Mouse (Mus musculus): ENCODE data around the gene Poc1a.
A peak's percentile ranks its signal among the peaks of the same experiment; 100 is the strongest.

Gene Poc1a

DNA sequence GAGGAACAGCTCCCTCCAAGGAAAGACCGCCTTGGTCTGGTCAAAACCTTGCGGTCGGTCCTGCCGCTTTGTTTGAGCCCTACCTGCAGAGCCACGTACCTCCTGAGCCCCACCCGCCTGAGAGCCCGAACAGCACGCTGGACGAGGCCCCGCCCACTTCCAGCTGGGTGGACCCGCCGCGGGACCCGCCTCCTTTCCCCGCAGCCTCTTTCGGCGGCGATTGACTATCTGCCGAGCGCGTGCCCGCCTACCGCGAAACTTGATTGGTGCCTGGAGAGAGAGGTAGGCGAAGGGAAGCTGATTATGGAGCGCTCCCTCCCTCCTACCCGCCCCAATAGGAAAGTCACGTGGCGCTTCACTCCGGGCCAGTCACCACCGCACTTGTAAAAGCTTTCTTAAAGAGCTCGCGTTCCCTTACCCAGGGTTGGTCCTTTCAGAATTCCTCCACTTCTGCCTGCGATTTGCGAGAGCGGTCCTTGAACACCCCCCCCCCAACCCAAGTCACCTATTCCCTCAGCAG, 86.8 kb downstream of the Poc1a start:
- peak; percentile 76 for ATAC-seq (ENCODE audit: low TSS enrichment)

DNA sequence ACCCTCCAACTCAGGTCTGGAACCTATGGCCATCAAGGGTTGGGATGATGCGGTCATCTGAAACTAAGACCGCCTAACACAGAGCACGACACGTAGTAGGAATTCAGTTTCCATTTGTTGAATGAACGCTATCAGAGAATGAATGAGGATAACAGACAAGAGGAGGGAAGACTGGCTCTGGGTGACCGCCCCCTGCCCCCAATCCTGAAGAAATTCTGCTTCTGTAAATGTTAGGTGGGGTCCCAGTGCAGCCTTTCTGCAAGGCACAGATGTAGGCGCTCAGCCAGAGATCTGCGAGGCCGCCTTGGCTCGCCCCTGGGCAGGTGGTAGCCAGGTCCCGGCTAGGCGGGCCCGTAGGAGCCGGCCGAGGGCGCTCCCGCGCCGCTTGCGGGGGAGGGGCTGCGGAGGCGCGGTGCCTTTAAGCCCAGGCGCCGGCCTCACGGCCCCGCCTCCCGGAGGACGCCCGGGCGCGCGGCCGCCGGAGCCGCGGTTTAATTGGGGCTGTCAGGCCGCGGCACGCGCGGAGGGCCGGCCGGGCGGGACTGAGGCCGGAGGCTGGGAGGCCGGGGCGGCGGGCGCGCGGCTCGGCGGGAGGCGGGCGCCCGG, 87.4 kb downstream of the Poc1a start, which contains the start of gene Dusp7:
TSS of gene Dusp7 (plus strand) at position 521 of the 606 bp plus-strand sequence.
- ATAC-seq (ENCODE audit: low TSS enrichment): peak; percentile 21

DNA sequence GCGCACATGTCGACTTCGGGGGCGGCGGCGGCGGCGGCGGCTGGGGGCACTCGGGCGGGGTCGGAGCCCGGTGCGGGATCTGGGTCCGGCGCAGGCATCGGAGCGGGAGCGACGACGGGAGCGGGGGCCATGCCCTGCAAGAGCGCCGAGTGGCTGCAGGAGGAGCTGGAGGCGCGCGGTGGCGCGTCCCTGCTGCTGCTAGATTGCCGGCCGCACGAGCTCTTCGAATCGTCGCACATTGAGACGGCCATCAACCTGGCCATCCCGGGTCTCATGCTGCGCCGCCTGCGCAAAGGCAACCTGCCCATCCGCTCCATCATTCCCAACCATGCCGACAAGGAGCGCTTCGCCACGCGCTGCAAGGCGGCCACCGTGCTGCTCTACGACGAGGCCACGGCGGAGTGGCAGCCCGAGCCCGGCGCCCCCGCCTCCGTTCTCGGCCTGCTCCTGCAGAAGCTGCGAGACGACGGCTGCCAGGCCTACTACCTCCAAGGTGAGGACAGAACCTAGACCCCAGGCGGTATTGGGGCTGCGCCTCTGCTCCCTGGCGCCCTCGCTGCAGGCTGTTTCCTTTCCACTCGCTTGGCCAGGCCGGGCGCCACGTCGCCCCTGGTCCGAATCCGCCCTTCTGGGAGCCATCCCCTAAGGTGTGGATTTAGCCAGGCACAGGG, 88.1 kb downstream of the Poc1a start:
- ATAC-seq (ENCODE audit: low TSS enrichment): 0 out of 2 replicates have a peak, but pooled peaks have one; percentile 2

DNA sequence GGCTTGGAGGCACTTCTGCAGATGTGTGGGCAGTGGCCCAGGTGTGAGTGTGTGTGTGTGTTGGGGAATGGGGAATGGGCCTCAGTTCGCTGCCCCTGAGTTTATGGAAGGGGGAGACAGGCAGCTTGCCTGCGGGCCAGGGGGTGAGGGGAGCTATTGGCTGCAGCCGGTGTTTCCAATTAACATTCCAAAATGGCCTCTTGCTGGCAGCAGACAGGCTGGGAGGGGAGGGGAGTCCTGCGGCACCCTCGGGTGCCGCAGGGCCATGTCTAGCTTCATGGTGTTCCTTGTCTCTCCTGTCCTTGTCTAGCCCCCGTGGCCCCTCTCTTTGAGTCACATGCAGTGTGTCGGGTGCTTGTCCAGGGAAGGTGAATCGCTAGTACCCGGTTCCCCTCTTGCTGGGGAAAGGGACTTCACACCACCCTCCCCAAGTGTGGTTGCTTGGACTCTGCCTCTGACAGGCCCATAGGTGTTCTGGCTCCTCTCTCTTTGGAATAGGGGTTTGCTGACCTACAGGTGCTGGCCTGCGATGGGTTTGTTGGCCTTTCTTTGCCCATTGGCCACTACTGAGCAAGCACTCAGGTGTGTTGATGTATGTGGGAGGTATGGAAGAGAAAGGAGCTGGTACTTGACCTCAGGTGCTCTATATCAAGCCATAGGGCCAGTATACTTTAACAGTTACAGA, 89.1 kb downstream of the Poc1a start:
- ATAC-seq (ENCODE audit: low TSS enrichment): no peak

DNA sequence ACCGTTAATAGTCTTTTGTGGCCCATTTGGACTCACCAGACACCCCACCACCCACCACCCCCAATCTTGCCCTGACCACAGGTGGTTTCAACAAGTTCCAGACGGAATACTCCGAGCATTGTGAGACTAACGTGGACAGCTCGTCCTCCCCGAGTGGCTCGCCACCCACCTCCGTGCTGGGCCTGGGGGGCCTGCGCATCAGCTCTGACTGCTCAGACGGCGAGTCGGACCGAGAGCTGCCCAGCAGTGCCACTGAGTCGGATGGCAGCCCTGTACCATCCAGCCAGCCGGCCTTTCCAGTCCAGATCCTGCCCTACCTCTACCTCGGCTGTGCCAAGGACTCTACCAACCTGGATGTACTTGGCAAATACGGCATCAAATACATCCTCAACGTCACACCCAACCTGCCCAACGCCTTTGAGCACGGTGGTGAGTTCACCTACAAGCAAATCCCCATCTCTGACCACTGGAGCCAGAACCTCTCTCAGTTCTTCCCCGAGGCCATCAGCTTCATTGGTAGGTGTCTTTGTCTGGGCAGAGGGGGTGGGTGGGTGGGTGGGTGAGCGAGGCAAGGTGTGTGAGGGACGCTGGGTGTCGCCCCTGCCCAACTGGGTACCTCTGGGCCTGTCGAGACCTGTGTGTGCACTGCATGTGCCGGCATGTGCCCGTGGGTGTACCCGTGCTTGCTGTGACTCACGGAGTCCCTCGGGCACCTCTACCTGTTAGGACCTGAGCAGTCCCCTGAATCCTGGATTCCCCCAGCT, 89.9 kb downstream of the Poc1a start:
- no peak for ATAC-seq (ENCODE audit: low TSS enrichment)

DNA sequence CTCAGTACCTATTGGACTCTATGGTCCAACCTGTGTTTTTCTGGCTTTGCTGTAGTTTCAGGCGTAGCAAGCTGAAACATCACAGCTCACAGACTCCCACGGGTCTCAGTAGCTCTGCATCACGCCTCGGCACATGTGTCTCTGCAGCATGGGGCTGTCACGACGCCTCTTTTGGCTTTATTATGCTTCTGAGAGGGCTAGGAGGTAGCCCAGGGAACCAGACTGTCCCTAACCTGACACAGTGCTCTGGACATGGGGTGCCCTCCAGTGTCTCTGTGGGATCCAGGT, 90.5 kb downstream of the Poc1a start:
- peak; percentile 32; the same call in 1 of the 2 replicates for ATAC-seq (ENCODE audit: low TSS enrichment)

DNA sequence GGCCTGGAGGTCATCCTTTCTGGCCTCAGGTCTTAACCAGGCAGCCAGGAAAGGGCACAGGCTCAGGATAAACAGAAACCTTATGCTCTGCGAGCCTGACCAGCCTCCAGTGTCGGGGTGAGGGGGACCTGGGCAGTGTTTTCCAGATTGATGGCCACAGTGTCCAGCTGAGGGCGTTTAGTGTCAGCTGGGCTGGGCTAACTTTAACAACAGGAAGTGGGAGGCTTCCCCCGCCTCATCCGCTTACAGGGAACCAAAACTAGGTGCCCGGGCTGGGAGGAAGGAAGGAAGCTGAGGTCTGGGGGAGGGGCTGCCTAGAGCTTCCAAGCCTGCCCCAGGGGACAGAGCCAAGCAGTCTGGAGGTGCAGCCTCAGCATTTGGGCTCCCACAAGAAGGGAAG, 90.9 kb downstream of the Poc1a start:
- ATAC-seq (ENCODE audit: low TSS enrichment): peak; percentile 5; the same call in 1 of the 2 replicates

DNA sequence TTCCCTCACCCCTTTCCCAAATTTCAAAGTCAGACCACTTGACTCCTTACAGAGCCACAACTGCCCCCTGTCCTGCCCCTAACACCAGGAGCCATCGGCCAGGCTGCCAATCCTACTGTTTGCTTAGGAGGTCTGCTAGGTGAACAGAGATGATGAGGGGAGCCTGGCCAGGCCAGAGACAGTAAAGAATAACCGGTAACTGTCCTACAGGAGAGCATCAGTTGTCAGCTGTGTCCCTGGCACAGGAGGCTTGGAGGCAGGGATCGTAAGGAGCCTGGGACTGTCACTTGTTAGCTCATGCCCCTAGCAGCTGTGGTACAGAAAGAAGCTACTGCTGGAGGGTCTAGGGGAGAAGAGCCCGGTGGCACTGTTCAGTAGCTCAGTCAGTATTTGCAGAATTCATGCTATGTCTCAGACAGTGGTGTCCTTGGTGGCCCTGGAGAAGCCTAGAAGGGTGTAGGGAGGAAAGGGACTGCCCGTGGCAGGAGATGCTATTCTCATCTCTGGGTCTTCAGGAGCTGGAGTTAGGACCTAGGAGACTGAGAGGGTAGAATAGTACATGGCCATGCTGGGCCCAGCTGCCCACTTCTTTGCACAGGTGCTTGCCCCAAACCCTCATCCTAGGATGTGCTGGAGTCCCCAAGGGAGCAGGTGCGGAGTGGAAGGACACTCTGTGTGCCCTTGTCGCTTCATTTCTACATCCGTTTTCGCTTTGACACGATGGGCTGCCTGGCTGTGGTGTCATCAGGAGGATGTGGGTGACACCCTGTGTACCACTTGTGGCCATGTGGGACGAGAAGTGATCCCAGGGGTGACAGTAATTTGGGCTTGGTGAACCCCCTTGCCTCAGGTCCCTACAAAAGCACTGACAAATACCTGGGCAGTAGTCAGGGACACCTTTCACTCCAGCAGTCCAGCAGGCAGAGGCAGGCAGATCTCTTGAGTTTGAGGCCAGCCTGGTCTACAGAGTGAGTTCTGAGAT, 91.9 kb downstream of the Poc1a start:
- no peak for ATAC-seq (ENCODE audit: low TSS enrichment)

DNA sequence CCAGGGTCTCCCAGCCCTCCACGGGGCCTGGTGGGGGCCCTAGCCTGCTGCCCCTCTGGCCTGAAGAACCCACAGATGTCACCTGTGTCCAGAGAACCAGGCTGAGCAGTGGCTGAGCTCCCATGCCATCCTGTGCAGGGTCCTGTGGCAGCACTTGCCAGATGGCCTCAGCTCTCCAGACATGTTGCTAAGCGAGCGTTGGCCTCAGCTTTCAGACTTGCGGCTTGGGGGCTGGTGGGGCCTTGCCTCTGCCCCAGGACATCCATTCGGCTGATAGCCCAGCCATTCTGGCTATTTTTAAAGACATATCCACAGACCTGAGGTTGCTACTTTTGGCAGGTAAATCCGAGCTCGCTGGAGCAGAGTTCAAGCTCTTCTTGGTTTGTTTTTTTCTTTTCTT, 93.1 kb downstream of the Poc1a start:
- ATAC-seq (ENCODE audit: low TSS enrichment): no peak

DNA sequence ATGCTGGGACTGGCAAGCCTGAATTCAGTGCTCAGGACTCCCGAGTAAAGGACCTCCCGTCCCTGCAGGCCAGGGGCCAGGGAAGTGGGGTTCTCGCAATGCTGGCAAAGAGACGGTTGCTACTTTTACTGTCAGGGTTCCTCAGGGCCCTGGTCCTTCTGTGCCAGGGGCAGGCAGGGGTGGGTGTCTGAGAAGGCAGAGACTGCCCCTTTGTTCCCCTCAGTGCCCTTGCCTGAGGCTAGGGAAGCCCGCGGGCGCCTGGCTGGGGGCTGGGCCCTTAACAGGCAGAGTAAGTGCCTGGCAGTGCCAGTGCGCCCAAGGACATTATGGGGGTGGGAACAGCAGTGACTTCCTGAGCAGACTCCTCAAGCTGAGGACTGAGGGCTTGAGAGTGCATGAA, 96.4 kb downstream of the Poc1a start:
- peak; percentile 33; the same call in 1 of the 2 replicates for ATAC-seq (ENCODE audit: low TSS enrichment)

DNA sequence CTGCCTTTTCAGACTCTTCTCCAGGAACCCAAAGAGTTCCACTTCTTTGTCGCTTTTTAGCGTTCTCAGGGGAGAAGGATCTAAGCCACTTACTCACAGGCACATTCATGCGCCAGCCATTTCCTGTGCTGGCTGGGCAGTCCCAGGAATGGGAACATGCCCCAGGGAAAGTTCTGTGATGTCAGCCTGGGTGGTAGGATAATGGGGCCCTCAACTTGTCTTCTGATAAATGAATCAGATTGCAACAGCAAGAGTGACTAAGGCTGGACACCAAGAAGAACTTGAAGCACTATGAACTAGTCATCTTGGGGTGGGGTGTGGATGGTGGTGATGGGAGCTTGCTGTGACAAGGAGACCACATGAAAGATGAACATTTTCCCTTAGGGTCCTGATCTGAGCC, 97.2 kb downstream of the Poc1a start:
- ATAC-seq (ENCODE audit: low TSS enrichment): no peak

DNA sequence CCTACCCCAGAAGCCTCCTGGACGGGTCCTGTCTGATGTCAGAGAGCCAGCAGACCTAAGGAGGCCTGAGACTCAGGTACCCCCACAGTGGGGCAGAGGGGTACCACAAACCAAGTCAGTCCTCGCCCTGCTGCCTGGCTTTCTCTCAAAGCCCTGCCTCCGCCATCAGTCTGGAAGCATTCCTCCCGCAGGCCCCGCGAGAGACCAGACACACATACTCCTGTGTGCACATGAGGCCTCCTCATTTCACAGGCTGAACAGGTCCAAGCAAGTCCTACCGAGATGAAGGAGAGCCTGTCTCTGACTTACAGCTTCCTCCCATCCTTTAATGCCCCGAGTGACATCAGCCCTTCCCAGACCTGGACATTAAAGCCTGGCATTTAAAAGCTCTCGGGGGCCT, 97.9 kb downstream of the Poc1a start:
- ATAC-seq (ENCODE audit: low TSS enrichment): no peak

DNA sequence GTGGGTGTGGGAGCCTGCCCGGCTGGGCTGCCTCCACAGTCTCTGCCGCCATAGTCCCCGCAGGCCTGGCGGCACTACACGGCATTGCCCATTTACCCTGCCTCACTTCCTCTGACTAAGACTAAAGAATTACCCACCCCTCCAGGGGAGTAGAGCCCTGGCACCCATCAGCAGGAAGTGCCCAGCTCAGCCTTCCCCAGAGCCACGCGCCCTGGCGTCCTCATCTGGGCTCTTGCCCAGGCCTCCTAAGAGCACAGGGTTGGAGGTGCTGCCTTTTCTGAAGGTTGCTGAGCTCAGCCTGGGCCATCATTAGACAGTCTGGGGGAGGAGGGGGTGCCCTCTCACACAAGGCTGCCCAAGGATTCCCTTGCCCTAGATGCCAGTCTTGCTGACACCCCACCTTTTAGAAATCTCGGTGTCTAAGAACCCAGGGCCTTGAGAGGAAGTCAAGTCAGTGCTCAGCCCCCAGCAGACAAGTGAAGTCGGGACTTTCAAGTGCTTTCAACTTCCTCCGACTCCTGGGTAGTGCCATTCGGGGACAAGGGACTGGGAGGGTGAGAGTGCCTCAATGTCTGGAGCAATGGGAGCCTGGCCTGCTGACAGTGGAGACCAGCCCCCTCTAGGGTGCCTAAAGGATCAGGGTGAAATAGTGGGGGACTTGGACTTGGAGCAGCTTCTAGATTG, 105.5 kb downstream of the Poc1a start:
- peak; percentile 41; the same call in 1 of the 2 replicates for ATAC-seq (ENCODE audit: low TSS enrichment)

DNA sequence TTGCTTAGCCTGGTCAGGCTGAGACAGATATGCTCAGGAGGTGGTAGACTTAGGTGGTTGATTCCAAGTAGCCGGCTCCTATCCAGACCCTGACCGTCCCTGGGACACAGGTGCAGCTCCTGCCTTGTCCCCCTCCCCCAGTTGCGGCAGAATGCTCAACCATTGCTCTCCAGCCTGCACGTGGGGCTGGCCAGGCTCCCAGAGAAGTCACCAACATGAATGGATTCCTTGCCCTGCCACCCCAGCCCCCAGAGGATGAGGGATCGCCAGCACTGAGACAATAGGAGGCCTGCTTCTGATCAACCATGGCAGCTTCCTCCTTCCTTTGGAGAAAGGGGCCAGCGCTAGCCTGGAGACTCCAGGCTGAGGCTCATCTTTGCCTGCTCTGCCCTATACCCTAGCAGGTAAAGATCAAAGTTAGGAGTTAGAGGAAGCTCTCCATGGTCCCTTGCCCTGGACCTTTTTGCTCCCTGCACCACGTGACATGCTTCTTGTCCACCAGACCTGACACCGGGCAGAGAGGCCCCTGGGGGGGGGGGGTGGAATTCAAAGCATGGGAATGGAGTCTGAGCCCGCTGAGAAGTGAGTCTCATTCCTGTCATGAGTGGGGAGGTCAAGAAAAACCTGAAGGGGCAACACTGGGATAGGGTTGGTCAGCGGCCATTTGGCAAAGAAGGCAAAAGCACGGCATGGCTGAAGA, 112.1 kb downstream of the Poc1a start:
- no peak for ATAC-seq (ENCODE audit: low TSS enrichment)

DNA sequence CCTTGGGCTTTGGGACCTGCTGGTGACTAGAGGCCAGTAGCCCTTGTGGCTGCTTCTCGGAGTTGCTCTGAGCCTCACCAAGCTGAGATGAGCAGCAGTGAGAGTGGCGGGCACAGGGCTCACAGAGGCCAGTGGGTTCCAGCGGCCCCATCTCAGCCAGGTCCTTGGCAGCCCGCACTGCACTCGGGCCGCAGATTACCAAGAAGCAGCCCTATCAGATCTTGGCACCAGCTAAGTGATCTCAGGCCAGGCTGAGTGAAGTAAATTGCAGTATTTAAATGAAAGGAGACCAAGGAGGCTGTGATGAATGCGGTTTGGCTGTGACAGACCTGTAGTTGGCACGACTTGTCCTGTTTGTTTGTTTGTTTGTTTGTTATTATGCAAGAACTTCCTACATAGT, 112.7 kb downstream of the Poc1a start:
- no peak for ATAC-seq (ENCODE audit: low TSS enrichment)

DNA sequence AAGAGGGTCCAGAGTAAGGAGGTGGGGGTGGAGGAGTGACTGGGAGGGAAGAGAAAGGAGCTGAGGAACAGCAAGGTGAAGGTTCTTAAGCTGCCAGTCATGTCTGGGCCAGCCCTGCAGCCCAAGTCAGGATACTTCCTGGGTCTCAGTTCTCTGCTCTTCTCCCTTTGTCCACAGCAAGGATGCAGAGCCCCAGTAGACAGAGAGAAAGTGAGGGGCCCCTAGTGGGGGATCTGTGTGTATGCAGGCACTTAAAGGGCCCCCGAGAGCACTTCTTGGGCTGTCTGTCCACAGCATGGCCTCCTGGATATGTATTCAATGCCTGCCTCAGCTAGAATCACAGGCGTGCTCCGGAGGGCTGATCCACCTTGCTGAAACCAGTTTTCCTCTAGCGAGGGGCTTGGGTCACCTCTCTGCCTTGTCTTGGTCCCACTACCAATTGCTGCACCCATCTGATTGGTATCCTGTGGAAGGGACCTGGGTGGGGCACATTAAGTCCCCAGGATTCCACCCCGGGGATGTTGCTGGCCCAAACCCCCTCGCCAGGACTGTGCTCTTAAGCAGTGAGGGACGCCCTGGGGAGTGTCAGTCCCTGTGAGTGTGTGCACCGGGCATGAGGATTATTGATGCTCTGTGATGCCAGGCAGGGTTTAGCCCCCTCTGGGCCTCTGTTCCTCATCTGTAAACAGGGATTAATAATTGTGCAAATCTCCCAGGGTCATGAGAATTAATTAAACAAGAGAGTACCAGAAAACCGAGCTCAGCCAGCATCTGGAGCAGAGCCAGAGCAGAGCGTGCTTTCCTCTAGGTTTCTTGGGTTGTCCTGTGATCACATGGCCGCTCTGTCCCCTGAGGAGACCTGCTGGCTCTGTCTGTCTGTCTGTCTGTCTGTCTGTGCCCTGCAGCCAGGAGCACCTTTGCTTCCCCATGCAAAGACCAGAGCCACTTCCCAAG, 114.1 kb downstream of the Poc1a start:
- ATAC-seq (ENCODE audit: low TSS enrichment): peak; percentile 77

DNA sequence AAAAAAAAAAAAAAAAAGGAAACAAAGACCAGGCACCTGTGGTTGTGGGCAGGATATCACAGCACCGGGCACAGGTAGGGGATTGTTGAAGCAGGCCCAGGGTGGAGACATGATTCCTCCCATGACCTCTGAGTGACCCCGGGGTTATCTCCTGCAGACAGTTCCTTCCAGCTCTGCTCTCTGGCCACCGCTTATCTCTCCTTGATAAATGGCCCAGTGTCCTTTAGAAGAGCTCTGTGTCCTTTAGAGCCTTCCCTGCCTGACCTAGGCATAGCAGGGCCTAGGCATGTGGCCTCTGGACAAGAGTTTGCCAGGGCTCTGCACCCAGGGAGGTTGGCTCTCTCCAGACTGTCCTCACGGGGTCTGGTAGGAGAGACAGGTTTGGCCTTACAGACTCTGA, 116.9 kb downstream of the Poc1a start:
- no peak for ATAC-seq (ENCODE audit: low TSS enrichment)

DNA sequence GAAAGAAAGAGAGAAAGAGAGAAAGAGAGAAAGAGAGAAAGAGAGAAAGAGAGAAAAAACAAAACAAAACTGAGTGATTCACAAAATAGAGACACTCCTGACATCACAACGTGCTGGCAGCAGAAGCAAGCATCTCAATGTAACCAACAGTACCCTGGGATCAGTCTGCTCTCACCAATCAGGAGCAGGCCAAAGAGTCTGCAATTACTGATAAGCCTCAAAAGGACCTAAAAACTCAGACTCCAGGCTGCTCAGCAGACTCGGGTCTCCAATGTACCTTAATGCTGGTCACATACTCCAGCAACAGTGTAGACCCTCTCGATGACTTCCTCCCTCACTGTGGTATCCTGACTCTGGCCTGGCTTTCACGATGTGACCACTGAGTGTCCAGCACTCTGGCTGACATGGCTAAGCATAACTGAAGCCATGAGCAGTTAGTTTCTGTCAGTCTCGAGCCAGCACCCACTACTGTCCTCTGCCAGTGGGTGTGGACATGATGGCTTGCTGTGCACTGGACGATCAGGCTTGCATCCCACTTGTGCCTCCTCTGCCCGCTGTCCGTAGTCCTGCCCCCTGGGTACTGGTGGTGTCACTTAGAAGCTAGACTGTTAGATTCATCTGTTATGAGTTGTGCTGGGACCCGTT, 117.9 kb downstream of the Poc1a start:
- no peak for ATAC-seq (ENCODE audit: low TSS enrichment)

Measured in frontal cortex, adult (tissue).